Mouse (Mus musculus) Muller cell, postnatal 12 days (primary cell): ENCODE results near the gene Zswim4.

Experiments used
- DNase-seq: peaks from one replicate; pipeline ENCODE4 v3.0.0-alpha.2; 2015; ENCODE audit errors: inconsistent ontology term

Zswim4 gene

GRCm38 (mm10) chr8:84200652-84201544 lies 36.0 kb downstream of the Zswim4 start:
- peak; percentile 95 for DNase-seq

GRCm38 (mm10) chr8:84200126-84200555 lies 36.7 kb downstream of the Zswim4 start:
- peak; percentile 71 for DNase-seq

GRCm38 (mm10) chr8:84199348-84200125 lies 37.3 kb downstream of the Zswim4 start:
- DNase-seq, result no peak

DNA sequence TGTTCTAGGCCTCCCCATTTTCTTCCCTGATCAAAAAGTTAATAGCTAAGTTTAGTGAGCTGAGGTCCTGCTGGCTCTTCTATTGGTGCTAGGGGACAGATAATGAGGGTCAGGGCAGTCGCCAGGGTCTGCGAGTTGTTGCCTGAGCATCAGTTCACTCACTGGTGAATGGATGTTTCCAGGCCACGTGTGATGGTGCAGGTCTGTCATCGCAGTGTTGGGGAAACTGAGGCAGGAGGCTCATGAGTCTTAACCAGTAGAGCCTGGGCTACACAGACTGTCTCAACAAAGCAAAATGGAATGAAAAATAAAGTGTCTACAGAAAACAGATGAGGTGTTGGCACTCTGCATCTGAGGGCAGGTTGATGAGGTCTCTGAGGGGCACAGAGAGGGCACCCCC lies 38.0 kb downstream of the Zswim4 start:
- DNase-seq, result no peak

GRCm38 (mm10) chr8:84197922-84198774 lies 38.7 kb downstream of the Zswim4 start:
- DNase-seq, result peak; percentile 99

GRCm38 (mm10) chr8:84197141-84197921 lies 39.5 kb downstream of the Zswim4 start:
- DNase-seq, result peak; percentile 97

DNA sequence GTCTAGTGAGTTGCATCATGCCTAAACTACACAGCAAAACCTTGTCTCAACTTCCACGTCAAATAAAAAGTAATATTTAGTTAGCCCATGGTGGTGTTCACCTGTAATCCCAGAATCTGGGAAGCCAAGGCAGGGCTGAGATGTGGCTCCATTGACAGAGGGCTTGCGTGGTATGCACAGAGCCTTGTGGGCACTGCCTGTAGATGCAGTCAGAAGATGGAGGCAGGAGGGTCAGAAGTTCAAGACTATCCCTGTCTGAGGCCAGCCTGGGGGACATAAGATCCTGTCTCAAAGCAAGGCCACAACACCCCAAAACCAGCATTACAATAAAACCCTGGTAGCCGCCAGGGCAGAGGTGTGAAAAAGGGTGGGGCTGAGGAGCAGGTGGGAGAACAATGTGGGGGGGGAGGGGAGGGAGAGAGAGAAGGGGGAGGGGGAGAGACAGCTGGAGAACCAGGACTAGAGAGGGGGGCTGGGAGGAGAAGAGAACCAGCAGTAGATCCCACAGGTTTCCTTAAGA lies 42.6 kb downstream of the Zswim4 start:
- no peak for DNase-seq

- DNase-seq, result no peak
Measured at GRCm38 (mm10) chr8:84193566-84193965, 43.3 kb downstream of the Zswim4 start.

- DNase-seq, result no peak
Measured at GRCm38 (mm10) chr8:84193161-84193560, 43.7 kb downstream of the Zswim4 start.

DNA sequence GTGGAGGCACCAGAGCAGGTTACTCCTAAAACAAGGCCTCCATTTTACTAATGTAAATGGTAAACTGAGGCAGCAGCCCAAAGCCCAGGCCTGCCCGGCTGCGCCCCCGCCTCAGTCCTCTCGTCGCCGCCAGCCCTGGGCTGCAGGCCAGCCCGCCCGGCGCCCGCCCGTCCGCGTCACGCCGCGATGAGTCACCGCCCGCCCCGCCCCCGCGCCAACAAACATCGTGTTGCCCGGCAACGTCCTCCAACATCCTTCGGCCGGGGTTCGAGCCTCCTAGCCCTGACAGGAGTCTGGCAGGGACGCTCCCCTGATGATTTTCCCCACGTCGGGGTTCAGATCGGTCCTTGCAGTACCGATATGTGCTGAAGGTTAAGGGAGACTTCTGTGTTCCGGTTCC lies 44.3 kb downstream of the Zswim4 start:
- peak; percentile 92 for DNase-seq

- DNase-seq, result peak; percentile 99
Measured at GRCm38 (mm10) chr8:84192023-84192422, 44.8 kb downstream of the Zswim4 start.

- no peak for DNase-seq
Measured at GRCm38 (mm10) chr8:84190191-84190867, 46.5 kb downstream of the Zswim4 start.

DNA sequence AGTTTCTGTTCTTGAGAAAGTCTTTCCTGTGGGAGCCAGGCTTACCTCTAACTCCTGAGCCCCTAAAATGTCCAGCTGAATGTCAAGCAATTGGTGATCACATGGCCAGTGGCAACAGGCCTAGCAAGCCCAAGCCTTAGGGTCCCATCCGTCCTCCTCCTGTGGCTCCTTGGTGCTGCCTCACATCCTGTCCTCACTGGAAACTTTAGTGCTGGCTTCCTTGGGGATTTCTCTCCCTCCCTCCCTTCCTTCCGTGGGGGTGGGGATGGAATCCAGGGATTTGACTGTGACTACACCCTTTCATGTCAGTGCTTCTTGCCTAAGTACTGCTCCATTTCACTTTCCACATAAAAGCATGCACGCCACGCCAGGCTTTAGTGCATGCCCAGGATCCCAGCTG lies 47.3 kb downstream of the Zswim4 start:
- DNase-seq, result peak; percentile 19

DNA sequence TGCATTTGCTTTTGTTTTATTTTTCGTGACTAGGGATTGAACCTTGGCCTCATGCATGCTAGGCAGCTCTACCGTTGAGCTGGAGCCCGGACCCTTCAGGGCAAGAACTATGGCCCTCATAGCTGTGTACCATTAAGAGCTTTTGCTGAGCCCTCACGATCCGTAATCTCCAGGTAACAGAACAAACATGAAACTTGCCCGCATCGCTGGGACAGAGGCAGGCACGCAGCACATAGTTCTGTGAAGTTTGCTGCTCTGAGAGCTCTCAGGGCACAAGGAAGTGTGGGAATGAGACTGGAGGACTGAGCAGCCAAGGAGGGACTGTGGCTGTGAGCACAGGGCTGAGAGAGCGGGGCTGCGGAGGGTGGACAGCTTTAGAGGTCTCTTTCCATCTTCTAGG lies 48.2 kb downstream of the Zswim4 start:
- DNase-seq, result no peak

GRCm38 (mm10) chr8:84187065-84187755 lies 49.6 kb downstream of the Zswim4 start:
- peak; percentile 56 for DNase-seq

DNA sequence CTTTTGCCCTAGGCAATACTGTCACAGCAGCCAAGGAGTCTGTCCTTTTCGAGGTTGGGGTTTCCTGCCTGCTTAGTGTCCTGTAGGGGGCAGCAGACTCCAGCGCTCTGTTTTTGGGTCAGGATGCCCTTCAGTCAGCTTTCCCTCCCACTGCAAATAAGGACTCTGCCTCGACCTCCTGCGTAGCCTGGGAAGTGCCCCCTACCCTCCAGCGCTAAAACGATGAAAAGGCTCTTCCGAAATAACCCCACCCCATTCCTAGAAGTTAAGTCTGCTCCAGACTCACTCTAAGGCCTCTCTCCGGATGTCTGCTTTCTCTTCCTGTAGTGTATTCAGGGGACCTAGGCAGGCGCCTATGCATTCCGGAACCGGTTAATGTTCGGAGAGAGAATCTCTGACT lies 50.3 kb downstream of the Zswim4 start:
- peak; percentile 83 for DNase-seq

GRCm38 (mm10) chr8:84185117-84185516 lies 51.7 kb downstream of the Zswim4 start, which contains the start of gene Nanos3:
Gene Nanos3 (minus strand): TSS chr8:84185217.
- no peak for DNase-seq

GRCm38 (mm10) chr8:84184085-84185043 lies 52.5 kb downstream of the Zswim4 start:
- no peak for DNase-seq
